Mouse (Mus musculus) midbrain, postnatal 0 days (tissue): ENCODE results near the gene Ttll2. TPM values are rescaled to one million over a fixed set of nuclear protein-coding genes. Genes with fewer than 3 reads are reported as not detected.
"Not testable (repeated sequence)": the region's sequence is repeated elsewhere in the genome, so short reads cannot be mapped to it uniquely, and the experiment has no call there.

ENCODE experiments used
- ATAC-seq: fragments of 200-750 bp; cut with Nextera tagmentation; 2 replicates; pipeline ENCODE4 v1.8.0; 2017; ENCODE audit warnings: moderate number of reproducible peaks, mild to moderate bottlenecking, moderate TSS enrichment, moderate library complexity; ENCODE audit not compliant: low FRiP score
- DNase-seq: peaks from one replicate; pipeline ENCODE4 v3.0.0-alpha.2; 2015; ENCODE audit warnings: low spot score
- H3K27ac ChIP-seq: fragments of 300-500 bp; sonication (generic); 2 replicates; pipeline ENCODE4 v1.5.1; 2014; ENCODE audit warnings: low read depth, mild to moderate bottlenecking, low read length, mixed read lengths
- H3K27me3 ChIP-seq: fragments of 300-500 bp; sonication (generic); 2 replicates; pipeline ENCODE4 v1.6.1; 2014; ENCODE audit warnings: low read length, control low read depth, mixed read lengths; ENCODE audit not compliant: insufficient read depth
- H3K36me3 ChIP-seq: fragments of 300-500 bp; sonication (generic); 2 replicates; pipeline ENCODE4 v1.6.1; 2014; ENCODE audit warnings: low read length, control low read depth, mixed read lengths; ENCODE audit not compliant: insufficient read depth
- H3K4me1 ChIP-seq: fragments of 300-500 bp; sonication (generic); 2 replicates; pipeline ENCODE4 v1.6.1; 2014; ENCODE audit warnings: mild to moderate bottlenecking, control low read depth, antibody characterized with exemption, low read length, mixed read lengths; ENCODE audit not compliant: insufficient read depth
- H3K4me2 ChIP-seq: fragments of 300-500 bp; sonication (generic); 2 replicates; pipeline ENCODE4 v1.6.1; 2014; ENCODE audit warnings: low read depth, mild to moderate bottlenecking, low read length, mixed read lengths; ENCODE audit not compliant: poor library complexity, severe bottlenecking
- H3K4me3 ChIP-seq: fragments of 300-500 bp; sonication (generic); 2 replicates; pipeline ENCODE4 v1.5.1; 2014; ENCODE audit warnings: low read depth, mild to moderate bottlenecking, low read length, moderate library complexity
- H3K9ac ChIP-seq: fragments of 300-500 bp; sonication (generic); replicated peaks from 2 replicates; pipeline ENCODE4 v1.6.1; 2014; ENCODE audit warnings: mild to moderate bottlenecking, low read length, moderate library complexity, mixed read lengths; ENCODE audit not compliant: poor library complexity, severe bottlenecking
- H3K9me3 ChIP-seq: fragments of 300-500 bp; sonication (generic); 2 replicates; pipeline ENCODE4 v1.6.1; 2016; ENCODE audit warnings: low read length, control low read depth
- WGBS: fragments of 180-500 bp; shearing (Covaris S2); extraction: QIAGEN DNeasy Blood & Tissue Kit; methylation state at CpG from one replicate; pipeline ENCODE4 v1.1.7; 2014; 5-methylcytosine and 5-hydroxymethylcytosine counted together
- polyA plus RNA-seq: library from polyadenylated mRNA; unstranded; fragments of >200 nt; fragmentation: Nextera tagmentation; extraction: Ambion mirVana; gene quantifications from 2 replicates; pipeline ENCODE4 v1.2.1, GENCODE M21; 2015
- total RNA-seq: library from RNA; depleted of rRNA; stranded (reverse); fragments of >200 nt; gene quantifications from 2 replicates; pipeline ENCODE4 v1.2.3, GENCODE M21; 2014

Gene Ttll2
- total and polyA plus RNA-seq, 2 experiments from 2014 or later, result not detected

- not testable (repeated sequence) for H3K36me3 ChIP-seq, H3K9ac ChIP-seq, H3K4me2 ChIP-seq, H3K4me1 ChIP-seq, ATAC-seq, H3K4me3 ChIP-seq, DNase-seq, H3K27ac ChIP-seq, H3K9me3 ChIP-seq, H3K27me3 ChIP-seq
- 85% methylated on average over 5 of the region's 6 CpGs for WGBS
These were observed 16.9 kb upstream of the Ttll2 start for GRCm38 (mm10) chr17:7369401-7369800.

DNA sequence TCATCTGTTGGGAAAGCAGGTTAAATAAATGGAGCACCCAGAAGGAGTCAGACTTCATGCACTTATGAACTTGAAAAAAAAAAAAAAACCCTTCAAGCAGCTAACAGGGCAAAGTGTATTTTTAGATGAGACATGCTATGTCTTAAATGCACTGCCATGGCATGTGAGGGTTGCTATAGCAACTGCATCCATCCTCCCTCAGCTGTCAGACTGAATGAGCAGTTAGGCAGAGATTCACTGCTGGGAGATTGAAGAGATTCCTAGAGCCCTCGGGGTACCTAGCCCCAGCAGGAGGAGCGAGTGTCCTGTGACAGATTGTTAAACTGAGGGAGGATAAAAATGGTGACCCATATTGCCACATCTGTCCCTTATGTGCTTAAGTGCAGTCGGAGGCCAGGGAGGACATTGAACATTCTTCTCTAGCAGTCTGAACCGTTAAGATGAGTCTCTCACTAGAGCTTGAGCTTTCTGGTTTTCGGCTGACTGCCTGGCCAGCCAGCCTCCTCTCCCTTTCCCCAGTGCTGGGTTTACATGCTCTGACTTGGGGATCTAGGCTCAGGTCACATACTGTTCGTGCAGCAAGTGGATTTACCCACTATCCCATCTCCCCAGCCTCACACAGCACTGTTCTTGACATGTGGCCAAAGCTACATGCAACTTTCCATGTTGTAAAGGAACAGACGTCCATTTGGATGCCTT, 14.3 kb upstream of the Ttll2 start:
- not testable (repeated sequence) for H3K27ac ChIP-seq, H3K4me1 ChIP-seq, H3K4me2 ChIP-seq, H3K9ac ChIP-seq, H3K9me3 ChIP-seq, H3K36me3 ChIP-seq, H3K4me3 ChIP-seq, H3K27me3 ChIP-seq
- DNase-seq (peak; percentile 33), ATAC-seq (peak; percentile 87)
- WGBS, result 17% methylated on average over 4 of the region's 7 CpGs

- not testable (repeated sequence) for H3K27ac ChIP-seq, H3K27me3 ChIP-seq
- ATAC-seq, result peak; percentile 13; the same call in 1 of the 2 replicates
These were observed 13.8 kb upstream of the Ttll2 start for GRCm38 (mm10) chr17:7366265-7366664.

GRCm38 (mm10) chr17:7365615-7366014, 13.1 kb upstream of the Ttll2 start:
- H3K36me3 ChIP-seq, H3K4me1 ChIP-seq, H3K9me3 ChIP-seq, H3K9ac ChIP-seq, H3K27ac ChIP-seq, H3K4me2 ChIP-seq, ATAC-seq, H3K27me3 ChIP-seq, DNase-seq, H3K4me3 ChIP-seq: not testable (repeated sequence)
- no CpG with 5 or more reads among the region's 3 CpGs for WGBS

More at GRCm38 (mm10) chr17:7366265-7366664, 13.8 kb upstream of the Ttll2 start:
- no CpG with 5 or more reads among the region's 1 CpGs for WGBS
- not testable (repeated sequence) for H3K36me3 ChIP-seq, H3K4me3 ChIP-seq, H3K9me3 ChIP-seq, H3K4me2 ChIP-seq, H3K4me1 ChIP-seq, H3K9ac ChIP-seq, DNase-seq

GRCm38 (mm10) chr17:7360749-7361465, 8.4 kb upstream of the Ttll2 start:
- ATAC-seq, H3K4me2 ChIP-seq, H3K4me1 ChIP-seq, H3K27ac ChIP-seq, H3K9ac ChIP-seq, H3K4me3 ChIP-seq, H3K9me3 ChIP-seq, H3K27me3 ChIP-seq, H3K36me3 ChIP-seq: not testable (repeated sequence)
- DNase-seq, result peak; percentile 46
- WGBS, result 82% methylated on average over 8 of the region's 9 CpGs

DNA sequence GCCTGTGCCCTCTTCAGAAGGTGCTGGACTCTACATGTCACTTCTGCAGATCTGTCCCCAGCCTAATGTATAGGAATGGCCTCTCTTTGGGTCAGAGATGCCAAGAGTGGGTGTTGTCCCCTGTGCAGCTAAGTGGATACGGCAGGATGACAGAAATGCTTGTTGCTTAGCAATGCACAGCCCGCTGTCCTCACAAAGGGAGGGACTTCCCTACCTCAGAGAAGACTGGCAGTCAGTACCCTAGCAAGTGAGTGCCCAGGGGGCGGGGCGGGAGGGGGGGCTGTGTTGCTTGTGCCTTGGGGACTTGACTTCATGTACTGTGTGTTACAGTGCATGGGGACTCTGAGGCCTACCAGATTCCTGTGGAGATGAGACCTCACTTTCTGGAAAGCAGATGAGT, 7.3 kb upstream of the Ttll2 start:
- not testable (repeated sequence) for H3K4me2 ChIP-seq, H3K4me3 ChIP-seq, H3K36me3 ChIP-seq, H3K27ac ChIP-seq, DNase-seq, H3K9me3 ChIP-seq, ATAC-seq, H3K4me1 ChIP-seq, H3K27me3 ChIP-seq, H3K9ac ChIP-seq
- 65% methylated on average over 4 of the region's 4 CpGs for WGBS

GRCm38 (mm10) chr17:7348765-7349164, 3.7 kb downstream of the Ttll2 start:
- 75% methylated on average over 1 of the region's 3 CpGs for WGBS
- H3K27me3 ChIP-seq, H3K9me3 ChIP-seq, H3K4me2 ChIP-seq, H3K9ac ChIP-seq, H3K4me1 ChIP-seq, H3K4me3 ChIP-seq, ATAC-seq, H3K27ac ChIP-seq, H3K36me3 ChIP-seq: not testable (repeated sequence)
- DNase-seq, result peak; percentile 36

DNA sequence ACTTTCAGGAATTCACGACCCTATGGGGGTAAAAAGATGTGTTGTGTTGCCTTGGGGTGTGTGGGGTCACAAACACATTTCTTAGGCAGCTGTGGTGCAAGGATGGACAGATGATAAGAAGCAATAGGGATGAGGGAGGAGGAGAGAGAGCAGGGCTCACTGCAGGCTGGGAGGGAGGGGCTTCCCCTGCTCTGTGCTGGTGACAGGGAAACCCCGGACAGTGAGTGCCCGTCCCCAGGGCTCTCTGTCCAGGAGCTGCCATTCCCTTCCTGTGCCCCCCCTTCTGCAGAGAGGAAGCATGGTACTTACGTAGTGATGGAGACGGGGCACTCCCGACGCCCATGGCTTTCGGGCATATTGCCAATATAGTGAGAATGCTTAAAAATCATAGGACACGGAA, 15.1 kb downstream of the Ttll2 start:
- H3K4me1 ChIP-seq, H3K9me3 ChIP-seq, H3K27ac ChIP-seq, H3K4me3 ChIP-seq, H3K27me3 ChIP-seq, H3K36me3 ChIP-seq, H3K9ac ChIP-seq, H3K4me2 ChIP-seq, DNase-seq: not testable (repeated sequence)
- ATAC-seq, result peak; percentile 66; the same call in 1 of the 2 replicates
- WGBS, result 70% methylated on average over 7 of the region's 9 CpGs

GRCm38 (mm10) chr17:7332745-7333144, 19.8 kb downstream of the Ttll2 start:
- H3K4me3 ChIP-seq, H3K36me3 ChIP-seq, DNase-seq, ATAC-seq, H3K9ac ChIP-seq, H3K27ac ChIP-seq, H3K9me3 ChIP-seq, H3K4me1 ChIP-seq, H3K4me2 ChIP-seq, H3K27me3 ChIP-seq: not testable (repeated sequence)
- 78% methylated on average over 3 of the region's 5 CpGs for WGBS
